ENCODE assay signal across 7 mouse cellular contexts in the genomic region with DNA sequence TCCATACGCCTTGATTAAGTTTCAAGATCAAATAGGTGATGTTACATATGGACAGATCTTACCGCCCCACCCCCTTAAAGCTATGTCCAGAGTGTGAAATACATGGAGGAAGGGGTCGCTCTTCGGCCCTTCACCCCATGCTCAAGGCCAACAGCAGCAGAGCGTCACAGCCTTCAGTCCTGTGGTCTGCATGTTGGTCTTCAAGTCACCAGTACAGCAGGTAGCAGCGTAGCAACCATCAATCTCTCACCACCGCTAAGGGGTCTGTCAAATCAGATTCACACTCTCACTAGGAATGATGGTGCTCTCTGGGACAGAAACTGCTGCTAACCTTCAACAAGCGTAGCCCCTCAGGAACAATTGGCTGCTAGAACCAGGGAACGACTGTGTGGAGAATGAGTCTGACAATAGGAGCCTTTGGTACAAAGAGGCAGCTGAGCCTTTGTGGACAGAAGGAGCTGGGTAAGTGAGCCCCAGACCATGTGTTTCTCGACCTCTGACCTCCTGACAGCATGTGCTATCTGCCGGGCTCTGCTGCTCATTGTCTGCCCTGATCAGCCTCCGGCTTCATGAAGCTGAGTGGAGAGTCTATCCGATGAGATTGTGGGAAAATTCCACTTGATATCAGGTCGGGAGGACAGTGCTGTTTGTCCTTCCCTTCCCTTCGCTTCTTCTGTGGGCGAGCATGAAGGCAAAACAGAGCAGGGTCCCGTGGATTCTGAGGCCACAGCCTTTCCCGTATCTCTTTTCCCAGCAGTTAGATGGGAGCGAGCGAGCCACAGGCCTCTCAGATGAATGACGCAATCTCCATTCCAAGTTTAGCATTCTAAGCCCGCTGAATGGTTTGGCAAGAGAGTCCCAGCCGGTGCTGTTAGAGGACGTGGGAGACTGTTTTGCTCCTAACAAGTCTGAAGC. TPM values are rescaled to one million over a fixed set of nuclear protein-coding genes. Genes with fewer than 3 reads are reported as not detected.
DNase-seq lines count a peak whose midpoint lies in the region; ATAC-seq lines count a peak whose summit lies in the region.

No protein-coding gene starts in this region.

- H3K4me2 ChIP-seq in hindbrain, embryonic 16.5 days (ENCODE audit: low read length): peak overlapping the region; percentile 26
- H3K4me2 ChIP-seq in liver, embryonic 16.5 days (ENCODE audit: low read depth, low read length): no peak overlapping the region

- H3K36me3 ChIP-seq in hindbrain, embryonic 16.5 days (ENCODE audit: control insufficient read depth, insufficient read depth, low read length): no peaks in the 10 kb centered on the region
- H3K36me3 ChIP-seq in liver, embryonic 16.5 days (ENCODE audit: control insufficient read depth, insufficient read depth): no peaks in the 10 kb centered on the region

- no peak overlapping the region for H3K9ac ChIP-seq in hindbrain, embryonic 16.5 days (ENCODE audit: low read depth, low read length)
- H3K9ac ChIP-seq in liver, embryonic 16.5 days (ENCODE audit: low read depth, low read length): no peak overlapping the region

- peak overlapping the region; percentile 66 for H3K27ac ChIP-seq in brown adipose tissue, adult 24 weeks (replicated peaks; ENCODE audit: low read depth, low read length)
- peak overlapping the region; percentile 25; the same call in 1 of the 2 replicates for H3K27ac ChIP-seq in hindbrain, embryonic 16.5 days (ENCODE audit: low read depth, low read length)
- no peak overlapping the region for H3K27ac ChIP-seq in liver, embryonic 16.5 days (ENCODE audit: low read length)

- 22% methylated on average over 24 of the region's 24 CpGs for WGBS in hindbrain, embryonic 16.5 days
- 39% methylated on average over 24 of the region's 24 CpGs for WGBS in liver, embryonic 16.5 days (ENCODE audit: insufficient replicate concordance)

- H3K27me3 ChIP-seq in hindbrain, embryonic 16.5 days (replicated peaks; ENCODE audit: control insufficient read depth, insufficient read depth, low read length): no peaks in the 10 kb centered on the region
- no peaks in the 10 kb centered on the region for H3K27me3 ChIP-seq in liver, embryonic 16.5 days (ENCODE audit: control insufficient read depth, insufficient read depth, low read depth, low read length)

- ATAC-seq in hindbrain, embryonic 16.5 days: peak; percentile 77
- peak; percentile 61 for ATAC-seq in liver, embryonic 16.5 days (ENCODE audit: low read depth)
- ATAC-seq in CD4-positive, CD25-positive, alpha-beta regulatory T cell, adult 4 months: no peak

- no peak overlapping the region for H3K4me3 ChIP-seq in brown adipose tissue, adult 24 weeks (ENCODE audit: insufficient read depth, low read depth, low read length)
- H3K4me3 ChIP-seq in hindbrain, embryonic 16.5 days (ENCODE audit: low read length): no peak overlapping the region
- H3K4me3 ChIP-seq in liver, embryonic 16.5 days (ENCODE audit: low read depth, low read length): no peak overlapping the region

- DNase-seq in NIH3T3 (ENCODE audit: low read depth): peak; percentile 63
- peak; percentile 27 for DNase-seq in gastrocnemius, postnatal 10 days
- peak; percentile 26 for DNase-seq in ovary, postnatal 14 days (ENCODE audit: low spot score)

- H3K4me1 ChIP-seq in brown adipose tissue, adult 24 weeks (ENCODE audit: control insufficient read depth, insufficient read depth, insufficient read length, low read length): peaks cover 5% of the 10 kb centered on the region; the same call in 1 of the 2 replicates
- peaks cover 8% of the 10 kb centered on the region for H3K4me1 ChIP-seq in hindbrain, embryonic 16.5 days (ENCODE audit: control insufficient read depth, insufficient read depth, low read depth, low read length)
- no peaks in the 10 kb centered on the region for H3K4me1 ChIP-seq in liver, embryonic 16.5 days (ENCODE audit: control insufficient read depth, low read depth, low read length)

- no peaks in the 10 kb centered on the region for H3K9me3 ChIP-seq in hindbrain, embryonic 16.5 days (ENCODE audit: control insufficient read depth, low read length)
- no peaks in the 10 kb centered on the region for H3K9me3 ChIP-seq in liver, embryonic 16.5 days (replicated peaks; ENCODE audit: control insufficient read depth, low read length)

RNA-seq across cellular contexts. Expression of gene Peli2, which starts 47.1 kb away (rescaled TPM):
- 18.2 and 23.7 TPM in 2 replicates for polyA plus RNA-seq in brown adipose tissue, adult 24 weeks (2012; ENCODE audit: insufficient read depth, insufficient read length, missing spikeins)
- 10 to 100 TPM; 15.9 to 18.3 TPM for total RNA-seq in gastrocnemius, postnatal 10 days (2021)
- 8.0 and 8.7 TPM in 2 replicates for polyA plus RNA-seq in hindbrain, embryonic 16.5 days (2015; fragmentation: Nextera tagmentation; extraction: Ambion mirVana)
- polyA plus RNA-seq in liver, embryonic 16.5 days (2015; fragmentation: Nextera tagmentation; extraction: Ambion mirVana): 1.7 and 2.1 TPM in 2 replicates
- 1 to 10 TPM in 1 of 2 experiments, under 1 TPM in 1; 0.37 to 1.4 TPM for polyA plus RNA-seq in CD4-positive, CD25-positive, alpha-beta regulatory T cell, adult 4 months (2017; shearing (Covaris generic))
